Mouse (Mus musculus): ENCODE data around the gene Slc25a36.

Gene Slc25a36

DNA sequence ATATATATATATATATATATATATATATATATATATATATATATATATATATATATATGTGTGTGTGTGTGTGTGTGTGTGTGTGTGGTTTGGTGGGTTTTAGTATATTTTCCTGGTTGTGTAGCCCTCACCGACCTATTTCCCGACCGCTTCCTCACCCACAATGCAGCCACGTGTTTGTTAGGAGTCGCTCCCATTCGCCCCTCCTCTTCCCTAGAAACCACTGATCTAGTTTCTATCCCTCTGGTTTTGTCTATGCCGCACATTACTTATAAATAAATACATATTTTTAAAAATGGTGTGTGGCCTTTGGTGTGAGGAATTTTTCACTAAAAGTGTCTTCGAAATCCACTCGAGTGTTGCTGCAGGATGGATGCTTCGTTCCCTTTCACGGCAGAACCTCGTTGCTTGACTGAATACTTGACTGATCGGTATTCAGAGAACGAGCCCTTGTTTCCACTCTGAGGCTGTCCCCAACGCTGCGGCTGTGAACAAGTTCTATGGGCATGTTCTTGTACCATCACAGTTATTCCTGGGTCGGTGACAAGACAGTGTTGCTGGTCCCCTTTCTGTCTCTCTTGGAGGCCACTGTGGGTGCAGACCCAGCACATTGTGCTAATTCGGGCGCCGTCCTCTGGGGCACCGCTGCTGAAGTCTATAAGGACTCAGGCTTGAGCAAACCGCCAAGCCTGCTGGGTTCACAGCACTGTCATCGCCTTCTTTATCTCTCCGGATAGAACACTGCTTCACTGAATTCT is 2.0 kb upstream of the Slc25a36 start:
- in situ Hi-C loops (cut with MboI; ENCODE audit: low sequenced_read_pairs), result no loop called here

DNA sequence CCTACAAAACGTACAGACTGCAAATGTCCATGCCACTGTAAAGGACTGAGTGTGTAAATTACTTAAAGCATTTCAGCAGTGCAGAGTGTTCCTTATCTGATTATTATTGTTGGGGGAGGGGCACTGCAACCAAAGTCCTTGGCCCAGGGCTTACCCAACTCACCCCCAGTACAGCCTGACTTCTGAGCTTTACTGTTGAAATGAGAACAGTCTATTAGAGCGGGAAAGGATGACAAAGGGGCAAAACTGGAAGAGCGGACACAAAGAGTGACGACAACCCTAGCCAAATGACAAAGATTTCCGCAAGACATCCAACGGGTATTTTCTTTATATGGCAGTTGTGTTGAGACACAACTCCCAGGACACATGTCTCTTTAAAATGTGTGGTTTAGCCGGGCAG is 1.3 kb upstream of the Slc25a36 start:
- in situ Hi-C loops (cut with MboI; ENCODE audit: low sequenced_read_pairs), result no loop called here

DNA sequence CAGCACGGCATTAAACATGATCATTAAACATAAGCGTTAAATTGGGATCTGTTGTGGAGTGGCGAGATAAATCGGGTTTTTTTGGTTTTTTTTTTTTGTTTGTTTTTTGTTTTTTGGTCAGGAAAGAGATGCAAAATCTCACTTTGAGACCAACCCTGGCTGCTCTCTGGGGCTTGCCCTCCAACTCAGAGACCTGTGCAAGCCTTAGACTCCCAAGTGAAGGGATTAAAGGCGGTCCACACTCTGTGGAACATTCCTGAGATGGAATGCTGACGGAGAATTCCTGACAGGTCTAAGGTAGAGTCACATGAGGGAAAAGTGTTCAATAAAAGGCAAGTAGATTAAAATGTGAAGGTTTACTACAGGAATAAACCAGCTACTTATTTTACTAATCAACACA is 549 bp upstream of the Slc25a36 start:
- in situ Hi-C loops (cut with MboI; ENCODE audit: low sequenced_read_pairs), result no loop called here

DNA sequence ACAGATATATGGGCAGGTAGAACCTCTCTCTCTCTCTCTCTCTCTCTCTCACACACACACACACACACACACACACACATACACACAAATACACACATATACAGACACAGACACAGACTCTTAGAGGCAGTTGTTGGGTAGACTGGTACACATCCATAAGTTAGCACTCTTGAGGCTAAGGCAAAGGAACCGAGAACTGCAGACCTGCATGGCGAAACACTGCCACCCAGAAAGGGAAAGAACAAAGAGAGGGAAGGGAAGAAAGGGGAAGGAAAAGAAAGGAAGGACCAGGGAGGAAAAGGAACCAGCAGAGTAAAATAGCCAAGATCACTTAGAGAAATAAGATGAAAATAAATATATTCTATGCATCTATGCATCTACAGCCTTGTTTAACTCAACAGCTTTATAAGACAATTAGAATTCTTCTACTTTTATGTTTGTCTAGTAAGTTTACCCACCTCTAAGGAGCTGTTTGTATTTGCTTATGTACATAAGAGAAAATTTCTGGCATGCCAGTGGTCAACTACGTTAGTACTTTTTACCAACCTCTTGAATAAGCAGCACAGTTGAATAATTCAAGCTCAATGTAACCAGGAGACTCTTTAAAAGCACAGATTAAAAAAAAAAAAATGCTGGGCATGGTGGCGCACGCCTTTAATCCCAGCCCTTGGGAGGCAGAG is 4.3 kb downstream of the Slc25a36 start:
- in situ Hi-C loops (cut with MboI; ENCODE audit: low sequenced_read_pairs), result no loop called here

DNA sequence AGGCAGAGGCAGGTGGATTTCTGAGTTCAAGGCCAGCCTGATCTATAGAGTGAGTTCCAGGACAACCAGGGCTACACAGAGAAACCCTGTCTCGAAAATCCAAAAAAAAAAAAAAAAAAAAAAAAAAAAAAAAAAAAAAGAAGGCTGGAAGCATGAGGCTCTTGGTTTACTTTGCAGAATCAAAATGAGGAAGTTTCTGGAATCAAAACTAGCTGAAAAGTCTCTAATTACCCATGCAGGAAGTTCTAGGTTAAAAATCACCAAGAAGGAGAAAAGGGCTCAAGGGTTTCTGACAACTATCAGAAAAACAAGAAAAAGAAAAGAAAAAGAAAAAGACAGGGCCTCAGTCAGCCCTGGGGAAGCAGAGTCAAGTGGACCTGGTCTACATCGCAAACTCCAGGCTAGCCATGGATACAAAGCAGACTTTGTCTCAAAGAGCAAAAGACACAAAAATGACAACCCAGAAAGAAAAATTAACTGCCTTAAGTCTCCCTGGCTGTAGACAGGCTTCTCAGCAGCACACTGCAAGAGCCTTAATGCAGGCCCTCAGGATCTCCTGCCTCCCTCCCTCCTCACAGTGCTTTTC is 5.5 kb downstream of the Slc25a36 start:
- in situ Hi-C loops (cut with MboI; ENCODE audit: low sequenced_read_pairs), result no loop called here

DNA sequence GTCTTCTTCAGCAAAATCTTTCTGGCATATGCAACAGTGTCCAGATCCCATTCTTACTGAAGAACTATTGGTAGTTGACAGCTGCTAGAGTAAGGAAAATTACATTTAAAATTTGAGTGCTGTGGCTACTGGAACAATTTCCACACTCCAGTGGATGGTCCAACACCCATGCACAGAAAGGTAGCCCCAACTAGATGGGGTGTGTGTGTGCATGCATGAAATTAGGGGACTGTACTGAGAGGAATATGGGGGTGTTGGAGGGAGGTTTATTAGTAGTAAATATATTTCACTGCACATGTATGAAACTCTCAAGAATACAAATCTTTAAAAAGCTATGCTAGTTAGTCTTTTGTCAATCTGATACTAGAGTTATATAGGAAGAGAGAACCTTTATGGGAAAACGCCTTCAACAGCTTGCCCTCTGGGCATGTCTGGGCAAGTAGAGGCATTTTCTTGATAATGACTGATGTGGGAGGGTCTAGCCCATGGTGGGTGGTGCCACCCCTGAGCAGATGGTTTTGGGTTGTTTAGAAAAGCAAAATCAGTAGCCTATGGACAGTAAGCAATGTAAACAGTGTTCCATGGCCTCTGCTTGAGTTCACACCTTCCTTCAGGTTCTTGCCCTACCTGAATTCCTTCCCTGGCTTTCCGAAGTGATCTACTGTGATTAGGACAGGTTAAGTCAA is 7.4 kb downstream of the Slc25a36 start:
- in situ Hi-C loops (cut with MboI; ENCODE audit: low sequenced_read_pairs), result no loop called here

DNA sequence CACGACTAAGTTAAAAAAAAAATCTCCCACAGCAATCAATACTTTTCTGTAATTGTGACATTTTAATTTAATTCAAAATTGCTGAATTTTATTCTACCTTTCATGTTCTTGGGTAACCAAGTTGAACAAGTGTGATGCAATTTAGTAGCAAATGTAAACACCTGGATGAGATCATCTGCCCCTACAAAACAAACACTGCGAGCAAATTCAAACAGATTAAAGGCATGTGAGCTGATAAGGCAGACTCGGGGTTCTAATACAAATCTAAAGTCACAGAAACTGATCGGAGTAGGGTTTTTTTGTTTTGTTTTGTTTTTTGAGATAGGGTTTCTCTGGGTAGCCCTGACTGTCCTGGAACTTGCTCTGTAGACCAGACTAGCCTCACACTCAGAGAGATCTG is 12.0 kb downstream of the Slc25a36 start:
- in situ Hi-C loops (cut with MboI; ENCODE audit: low sequenced_read_pairs), result no loop called here

DNA sequence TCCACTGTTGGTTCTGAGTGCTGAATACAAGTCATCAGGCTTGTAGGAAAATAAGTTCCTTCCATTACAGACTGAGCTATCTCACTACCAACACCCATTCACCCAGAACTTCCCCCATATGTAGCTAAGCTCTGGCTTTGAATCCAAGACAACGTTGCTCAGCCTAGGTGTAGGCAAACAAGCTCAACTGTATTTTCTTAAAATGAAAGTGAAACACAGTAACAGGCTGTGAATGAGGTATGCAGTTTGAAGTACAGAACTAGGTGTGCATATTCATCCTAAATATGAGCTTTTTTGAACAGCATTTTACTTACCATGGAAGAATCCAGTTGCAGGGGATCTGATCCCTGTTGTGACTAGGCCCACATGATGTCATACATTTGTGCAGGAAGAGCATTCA is 14.8 kb downstream of the Slc25a36 start:
- in situ Hi-C loops (cut with MboI; ENCODE audit: low sequenced_read_pairs), result no loop called here

DNA sequence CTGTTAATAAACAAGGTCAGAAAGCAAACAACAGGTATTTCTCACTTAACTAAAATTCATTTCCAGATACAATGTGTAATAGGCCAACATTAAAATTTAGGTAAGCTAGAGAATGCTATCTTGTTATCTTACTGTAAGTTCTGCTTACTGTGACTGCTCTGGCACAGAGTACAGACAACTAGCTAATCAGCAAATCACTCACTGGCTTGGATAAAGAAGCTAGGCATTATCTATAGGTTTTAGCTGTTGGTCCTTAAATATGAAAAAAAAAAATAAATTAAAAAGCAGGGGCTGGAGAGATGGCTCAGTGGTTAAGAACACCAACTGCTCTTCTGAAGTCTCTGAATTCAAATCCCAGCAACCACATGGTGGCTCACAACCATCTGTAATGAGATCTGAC is 23.1 kb downstream of the Slc25a36 start:
- in situ Hi-C loops (cut with MboI; ENCODE audit: low sequenced_read_pairs), result no loop called here

DNA sequence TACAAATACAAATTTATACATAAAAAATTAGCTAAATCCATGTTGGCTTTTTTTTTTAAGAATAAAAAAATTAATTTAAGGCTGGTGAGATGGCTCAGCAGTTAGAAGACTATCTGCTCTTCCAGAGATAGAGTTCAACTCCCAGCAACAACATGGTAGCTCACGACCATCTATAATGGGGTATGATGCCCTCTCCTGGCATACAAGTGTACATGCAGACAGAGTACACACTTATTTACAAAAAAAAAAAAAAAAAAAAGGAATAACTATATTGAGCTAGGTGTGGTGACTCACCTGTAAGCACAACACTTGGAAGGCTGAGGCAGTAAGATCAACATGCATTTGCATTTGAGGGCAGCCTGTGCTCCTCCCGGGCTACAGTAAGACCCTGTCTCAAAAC is 26.3 kb downstream of the Slc25a36 start:
- in situ Hi-C loops (cut with MboI; ENCODE audit: low sequenced_read_pairs), result no loop called here

DNA sequence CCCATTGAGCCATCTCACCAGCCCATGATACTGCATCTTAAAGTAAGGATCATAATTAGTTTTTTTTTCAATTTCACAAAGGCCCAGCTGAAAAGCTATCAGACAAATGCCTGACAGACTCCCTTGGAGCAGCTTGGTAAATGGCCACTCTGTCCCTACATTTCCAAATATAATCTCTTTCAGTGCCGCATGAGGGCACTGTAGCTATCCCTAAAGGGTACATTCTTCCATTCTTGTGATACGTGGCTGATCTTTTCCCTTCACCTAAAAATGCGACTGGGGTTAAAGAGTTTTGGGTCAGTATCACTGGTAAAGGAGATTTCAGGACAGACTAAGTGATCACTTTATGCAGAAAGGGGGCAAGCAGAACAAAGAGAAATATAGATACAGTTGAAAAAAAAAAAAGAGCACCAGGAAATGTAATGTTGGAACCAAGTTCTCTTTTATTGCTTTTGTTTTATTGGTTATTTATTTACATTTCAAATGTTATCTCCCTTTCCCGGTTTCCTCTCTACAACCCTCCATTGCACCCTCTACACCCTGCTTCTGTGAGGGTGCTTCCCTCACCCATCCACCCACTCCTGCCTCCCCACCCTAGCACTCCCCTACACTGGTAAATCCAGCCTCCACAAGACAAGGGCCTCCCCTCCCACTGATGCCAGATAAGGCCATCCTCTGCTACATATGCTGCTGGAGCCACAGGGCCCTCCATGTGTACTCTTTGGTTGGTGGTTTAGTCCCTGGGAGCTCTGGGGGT is 29.7 kb downstream of the Slc25a36 start:
- in situ Hi-C loops (cut with MboI; ENCODE audit: low sequenced_read_pairs), result no loop called here

DNA sequence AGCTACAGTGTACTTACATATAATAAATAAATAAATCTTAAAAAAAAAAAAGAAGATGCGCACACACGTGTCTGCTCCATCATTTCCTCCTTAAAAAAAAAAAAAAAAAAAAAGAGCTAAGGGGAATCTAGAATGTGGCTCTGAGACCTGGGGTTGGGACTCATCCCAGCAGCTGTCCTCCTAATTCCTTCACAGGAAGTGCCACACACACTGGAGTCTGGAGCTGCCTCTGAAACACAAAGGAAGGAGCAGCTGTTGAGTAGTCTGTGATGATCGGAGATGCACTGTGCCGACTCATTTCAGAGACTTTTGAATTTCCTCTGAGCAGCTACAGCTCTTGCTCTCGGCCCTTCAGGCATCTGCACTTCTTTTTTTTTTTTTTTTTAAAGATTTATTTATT is 41.0 kb downstream of the Slc25a36 start:
- in situ Hi-C loops (cut with MboI; ENCODE audit: low sequenced_read_pairs), result no loop called here

DNA sequence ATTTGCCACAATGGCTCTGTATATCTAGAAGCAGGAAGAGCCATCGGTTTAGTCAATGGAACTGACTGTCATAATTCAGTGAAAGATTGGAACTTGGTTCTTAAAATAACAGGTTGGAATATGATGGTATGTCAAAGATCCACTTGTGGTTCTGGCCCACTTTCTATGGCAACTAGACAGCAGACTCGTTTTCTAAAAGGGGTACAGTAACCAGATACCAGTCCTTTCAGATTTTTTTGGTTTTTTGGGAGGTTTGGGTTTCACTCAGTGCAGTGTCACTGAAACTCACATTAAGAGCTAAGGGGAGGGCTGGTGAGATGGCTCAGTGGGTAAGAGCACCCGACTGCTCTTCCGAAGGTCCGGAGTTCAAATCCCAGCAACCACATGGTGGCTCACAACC is 41.5 kb downstream of the Slc25a36 start:
- in situ Hi-C loops (cut with MboI; ENCODE audit: low sequenced_read_pairs), result no loop called here

DNA sequence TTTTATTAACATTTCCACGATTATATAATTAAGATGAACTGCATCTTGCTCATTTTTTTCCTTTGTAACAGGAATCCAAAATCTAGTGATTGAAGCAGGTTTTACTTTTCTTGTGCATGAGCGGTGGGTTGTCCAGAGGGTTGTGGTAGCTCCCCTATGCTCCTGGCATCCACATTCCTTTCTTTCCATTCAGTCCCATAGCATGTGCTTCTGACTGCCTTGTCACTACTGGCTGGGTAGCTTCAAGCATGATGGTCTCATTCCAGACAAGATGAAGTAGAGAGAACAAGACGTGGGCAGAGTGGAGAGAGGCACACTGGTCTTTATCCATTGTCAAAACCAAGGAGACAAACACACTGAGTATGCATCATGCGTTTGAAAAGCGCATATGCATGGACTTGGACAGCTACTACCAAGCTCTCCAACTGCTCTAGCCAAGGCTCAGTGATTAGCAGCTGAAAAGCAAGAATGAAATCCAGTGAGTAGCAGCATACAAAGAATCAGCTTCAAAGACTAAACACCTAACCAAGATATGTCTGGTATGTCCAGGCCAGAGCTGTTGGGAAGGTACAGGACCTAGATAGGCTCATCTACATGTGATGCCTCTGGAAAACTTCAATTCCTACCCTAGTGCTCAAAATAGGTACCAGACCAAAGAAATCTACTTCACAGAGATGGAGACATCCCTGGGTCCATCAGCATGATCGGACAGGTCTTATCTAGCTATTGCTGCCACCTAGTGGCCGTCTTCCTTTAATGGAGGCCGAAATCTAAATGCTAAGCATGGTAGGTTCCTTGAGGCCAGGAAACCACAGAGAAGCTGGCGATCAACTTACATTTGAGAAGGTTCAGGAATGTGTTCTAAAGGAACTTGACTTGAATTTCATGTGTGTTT is 42.5 kb downstream of the Slc25a36 start:
- in situ Hi-C loops (cut with MboI; ENCODE audit: low sequenced_read_pairs), result no loop called here

DNA sequence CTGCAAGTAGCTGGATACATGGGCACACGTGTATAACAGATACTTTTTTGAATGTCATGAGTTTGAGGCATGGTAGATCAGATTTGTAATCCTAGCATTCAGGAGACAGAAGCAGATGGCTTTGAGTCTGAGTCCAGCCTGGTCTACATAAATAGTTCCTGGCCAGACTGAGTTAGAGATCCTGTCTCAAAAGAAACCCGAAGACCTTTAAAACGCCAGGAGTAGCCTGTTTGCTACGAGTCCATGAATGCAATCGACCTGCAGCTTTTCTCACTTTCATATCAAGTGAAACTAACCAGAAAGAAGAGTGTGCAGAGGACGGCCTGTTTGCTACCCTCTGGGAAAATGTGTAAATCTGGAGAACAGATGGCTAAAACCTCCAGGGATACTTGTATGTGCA is 43.2 kb downstream of the Slc25a36 start:
- in situ Hi-C loops (cut with MboI; ENCODE audit: low sequenced_read_pairs), result no loop called here

DNA sequence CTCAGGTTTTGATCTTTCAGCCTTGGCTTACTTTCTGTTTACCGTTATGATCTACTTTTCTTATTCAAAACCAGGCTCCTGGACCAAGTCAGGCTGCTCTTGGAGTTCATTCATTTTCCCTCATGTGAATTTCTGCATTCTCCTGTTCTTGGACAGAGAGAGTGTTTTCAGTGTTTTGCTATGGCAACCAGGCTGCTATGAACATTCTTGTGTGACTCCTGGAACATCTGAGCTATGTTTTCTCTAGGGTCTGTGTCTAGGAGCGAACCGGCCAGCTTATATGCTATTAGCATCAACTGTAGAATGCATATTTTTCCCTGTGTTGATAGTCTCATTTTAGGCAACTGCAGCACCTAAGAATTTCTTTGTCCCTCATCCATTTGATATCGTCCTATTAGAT is 45.1 kb downstream of the Slc25a36 start:
- in situ Hi-C loops (cut with MboI; ENCODE audit: low sequenced_read_pairs), result no loop called here

DNA sequence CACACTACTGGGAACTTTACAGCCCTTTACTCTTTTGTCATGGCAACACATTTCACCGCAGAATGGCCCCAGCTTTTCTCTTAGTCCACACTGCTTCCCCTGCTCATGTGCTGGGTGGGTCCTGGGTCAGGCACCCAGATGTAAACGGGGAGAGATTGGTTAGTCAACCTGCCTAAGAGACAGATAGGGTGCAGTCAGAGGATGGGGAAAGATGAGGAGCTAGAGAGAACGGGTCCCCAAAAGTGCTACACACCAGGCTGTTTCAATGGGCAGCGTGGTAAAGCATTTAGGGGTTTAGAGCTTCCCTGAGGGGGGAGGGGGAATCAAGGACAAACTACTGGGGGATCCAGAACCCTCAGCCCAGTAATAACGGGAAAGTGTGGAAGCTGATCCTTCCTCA is 45.7 kb downstream of the Slc25a36 start:
- in situ Hi-C loops (cut with MboI; ENCODE audit: low sequenced_read_pairs), result no loop called here

DNA sequence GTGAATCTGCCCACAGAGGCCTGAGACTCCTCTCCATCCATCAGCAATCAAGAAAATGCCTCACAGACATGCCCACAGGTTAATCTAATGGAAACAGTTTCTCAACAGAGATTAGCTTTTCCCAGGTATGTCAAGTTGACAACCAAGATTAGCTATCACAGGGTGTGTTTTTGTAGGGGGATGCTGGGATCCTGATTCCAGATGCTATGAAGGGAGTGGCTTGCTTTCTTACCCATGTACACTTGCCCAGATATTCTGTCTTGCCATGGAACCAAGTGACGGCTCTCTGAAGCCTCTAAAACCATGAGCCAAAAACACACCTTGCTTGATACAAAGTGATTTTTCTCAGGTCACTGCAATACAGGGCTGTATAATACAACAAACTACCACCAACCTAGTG is 46.8 kb downstream of the Slc25a36 start:
- in situ Hi-C loops (cut with MboI; ENCODE audit: low sequenced_read_pairs), result no loop called here

DNA sequence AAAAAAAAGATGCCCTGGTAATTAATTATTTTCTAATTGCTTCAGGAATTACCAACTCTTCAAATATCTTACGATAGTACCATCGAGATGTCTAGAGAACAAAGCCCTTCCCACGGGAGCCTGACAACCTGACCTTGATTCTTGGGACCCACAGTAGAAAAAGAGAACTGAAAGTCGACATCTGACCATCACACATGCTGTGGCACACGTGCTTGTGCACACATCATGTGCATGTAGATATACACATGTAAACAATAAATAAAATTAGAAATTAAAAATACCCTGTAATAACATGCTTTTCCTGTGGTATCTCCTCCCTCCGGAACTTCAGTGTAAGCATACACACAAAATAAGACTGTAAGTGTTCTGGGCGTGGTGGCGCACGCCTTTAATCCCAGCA is 49.3 kb downstream of the Slc25a36 start:
- in situ Hi-C loops (cut with MboI; ENCODE audit: low sequenced_read_pairs), result no loop called here

All from CH12F3 (cell line).